Mouse (Mus musculus): ENCODE data around the gene Tspan32. TPM values are rescaled to one million over a fixed set of nuclear protein-coding genes. Genes with fewer than 3 reads are reported as not detected.

Tspan32 gene
- total and polyA plus RNA-seq, 3 experiments: 59.3 to 247 (median 119) TPM

DNA sequence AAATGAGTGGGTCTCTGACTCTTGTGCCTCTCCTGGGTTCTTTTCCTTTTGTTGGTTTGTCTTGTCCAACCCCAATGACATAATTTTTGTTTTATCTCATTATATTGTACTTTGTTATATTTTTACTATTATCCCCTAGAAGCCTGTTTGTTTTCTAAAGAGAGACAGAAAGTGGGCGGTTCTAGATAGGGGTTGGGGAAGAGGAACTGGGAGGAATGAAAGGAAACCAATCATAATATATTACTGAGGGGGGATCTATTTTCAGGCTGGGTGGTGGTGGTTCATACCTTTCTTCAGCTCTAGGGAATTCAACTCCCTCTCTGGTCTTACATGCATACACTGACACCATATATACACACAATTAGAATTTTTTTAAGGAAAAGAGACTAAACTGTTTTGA, 19.4 kb downstream of the Tspan32 start:
- ATAC-seq (ENCODE audit: extremely low read depth, insufficient number of reproducible peaks, low FRiP score, poor library complexity, severe bottlenecking) (no peak), DNase-seq (ENCODE audit: low spot score) (no peak)
- no peaks in the 10 kb centered on the region for H3K27me3 ChIP-seq (ENCODE audit: insufficient read depth, low read length)
- H3K4me1 ChIP-seq (ENCODE audit: insufficient read depth, low read depth, low read length): peaks cover 29% of the 10 kb centered on the region
- H3K9me3 ChIP-seq (replicated peaks): no peaks in the 10 kb centered on the region
- TF ChIP-seq GATA2 (IDR thresholded peaks at IDR 0.05; ENCODE audit: borderline replicate concordance, low read depth, low read length) (no peak), POLR2AphosphoS5 (IDR thresholded peaks at IDR 0.05; ENCODE audit: insufficient replicate concordance, low read depth, low read length) (no peak; the same call in 1 of the 2 replicates)
- H3K4me3 ChIP-seq (ENCODE audit: low read depth, low read length): no peak overlapping the region
- H3K36me3 ChIP-seq (replicated peaks): peaks cover 36% of the 10 kb centered on the region

DNA sequence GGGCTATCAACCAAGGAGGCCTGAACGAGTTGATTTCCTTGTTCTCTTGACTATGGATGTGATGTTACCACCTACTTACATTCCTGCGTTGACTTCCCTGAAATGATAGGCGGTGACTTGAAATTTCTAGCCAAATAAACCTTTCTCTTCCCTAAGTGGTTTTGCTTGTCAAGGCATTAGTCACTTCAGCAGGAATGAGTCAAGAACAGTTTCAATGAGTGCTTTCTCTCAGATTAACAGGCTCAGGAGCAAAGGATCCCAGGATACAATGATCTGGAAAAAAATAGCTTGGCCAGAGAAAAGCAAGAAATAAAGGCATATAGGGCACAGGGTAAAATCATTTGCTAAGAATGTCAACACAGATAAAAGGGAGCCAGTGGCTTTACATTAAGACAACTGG, 20.6 kb downstream of the Tspan32 start:
- H3K4me3 ChIP-seq (ENCODE audit: low read depth, low read length): no peak overlapping the region
- TF ChIP-seq GATA2 (IDR thresholded peaks at IDR 0.05; ENCODE audit: borderline replicate concordance, low read depth, low read length) (no peak), CTCF (IDR thresholded peaks at IDR 0.05; ENCODE audit: low read depth, low read length) (no peak), GATA1 (IDR thresholded peaks at IDR 0.05; ENCODE audit: borderline replicate concordance, low read length) (no peak), POLR2AphosphoS5 (IDR thresholded peaks at IDR 0.05; ENCODE audit: insufficient replicate concordance, low read depth, low read length) (no peak), TAL1 (conservative IDR thresholded peaks at IDR 0.05; ENCODE audit: low read depth, low read length) (no peak)
- no peaks in the 10 kb centered on the region for H3K9me3 ChIP-seq (replicated peaks)
- H3K36me3 ChIP-seq (replicated peaks): peaks cover 23% of the 10 kb centered on the region
- H3K27me3 ChIP-seq (ENCODE audit: insufficient read depth, low read length): 0 out of 2 replicates have a peak, but pooled peaks cover 5% of the 10 kb centered on the region
- no peak for DNase-seq (ENCODE audit: low spot score)
- peaks cover 26% of the 10 kb centered on the region for H3K4me1 ChIP-seq (ENCODE audit: insufficient read depth, low read depth, low read length)
- no peak for ATAC-seq (ENCODE audit: extremely low read depth, insufficient number of reproducible peaks, low FRiP score, poor library complexity, severe bottlenecking)

GRCm38 (mm10) chr7:143027196-143027595, 22.4 kb downstream of the Tspan32 start:
- Histone ChIP-seq H3K4me1 (ENCODE audit: insufficient read depth, low read depth, low read length) (peaks cover 16% of the 10 kb centered on the region), H3K9me3 (replicated peaks) (no peaks in the 10 kb centered on the region), H3K36me3 (replicated peaks) (peaks cover 9% of the 10 kb centered on the region), H3K27me3 (ENCODE audit: insufficient read depth, low read length) (0 out of 2 replicates have a peak, but pooled peaks cover 5% of the 10 kb centered on the region), H3K4me3 (ENCODE audit: low read depth, low read length) (no peak overlapping the region)
- TF ChIP-seq GATA1 (IDR thresholded peaks at IDR 0.05; ENCODE audit: borderline replicate concordance, low read length): no peak
- TF ChIP-seq POLR2AphosphoS5 (IDR thresholded peaks at IDR 0.05; ENCODE audit: insufficient replicate concordance, low read depth, low read length): no peak
- no peak for TF ChIP-seq GATA2 (IDR thresholded peaks at IDR 0.05; ENCODE audit: borderline replicate concordance, low read depth, low read length)
- TF ChIP-seq CTCF (IDR thresholded peaks at IDR 0.05; ENCODE audit: low read depth, low read length): no peak
- no peak for TF ChIP-seq TAL1 (conservative IDR thresholded peaks at IDR 0.05; ENCODE audit: low read depth, low read length)
- DNase-seq (ENCODE audit: low spot score) (no peak), ATAC-seq (ENCODE audit: extremely low read depth, insufficient number of reproducible peaks, low FRiP score, poor library complexity, severe bottlenecking) (no peak)

- Histone ChIP-seq H3K4me3 (ENCODE audit: low read depth, low read length) (no peak overlapping the region), H3K9me3 (replicated peaks) (no peaks in the 10 kb centered on the region), H3K36me3 (replicated peaks) (peaks cover 2% of the 10 kb centered on the region), H3K4me1 (ENCODE audit: insufficient read depth, low read depth, low read length) (no peaks in the 10 kb centered on the region), H3K27me3 (ENCODE audit: insufficient read depth, low read length) (0 out of 2 replicates have a peak, but pooled peaks cover 7% of the 10 kb centered on the region)
- no peak for ATAC-seq (ENCODE audit: extremely low read depth, insufficient number of reproducible peaks, low FRiP score, poor library complexity, severe bottlenecking)
- DNase-seq (ENCODE audit: low spot score): no peak
- TF ChIP-seq CTCF (IDR thresholded peaks at IDR 0.05; ENCODE audit: low read depth, low read length): no peak
- TF ChIP-seq TAL1 (conservative IDR thresholded peaks at IDR 0.05; ENCODE audit: low read depth, low read length): no peak
- TF ChIP-seq GATA1 (IDR thresholded peaks at IDR 0.05; ENCODE audit: borderline replicate concordance, low read length): no peak
- TF ChIP-seq POLR2AphosphoS5 (IDR thresholded peaks at IDR 0.05; ENCODE audit: insufficient replicate concordance, low read depth, low read length): no peak
These were observed 27.0 kb downstream of the Tspan32 start for GRCm38 (mm10) chr7:143031816-143032215.

GRCm38 (mm10) chr7:143033581-143033980, 28.7 kb downstream of the Tspan32 start:
- TF ChIP-seq TAL1 (conservative IDR thresholded peaks at IDR 0.05; ENCODE audit: low read depth, low read length) (no peak), GATA1 (IDR thresholded peaks at IDR 0.05; ENCODE audit: borderline replicate concordance, low read length) (no peak), GATA2 (IDR thresholded peaks at IDR 0.05; ENCODE audit: borderline replicate concordance, low read depth, low read length) (no peak), CTCF (IDR thresholded peaks at IDR 0.05; ENCODE audit: low read depth, low read length) (no peak), POLR2AphosphoS5 (IDR thresholded peaks at IDR 0.05; ENCODE audit: insufficient replicate concordance, low read depth, low read length) (no peak)
- no peak for ATAC-seq (ENCODE audit: extremely low read depth, insufficient number of reproducible peaks, low FRiP score, poor library complexity, severe bottlenecking)
- Histone ChIP-seq H3K27me3 (ENCODE audit: insufficient read depth, low read length) (0 out of 2 replicates have a peak, but pooled peaks cover 7% of the 10 kb centered on the region), H3K9me3 (replicated peaks) (no peaks in the 10 kb centered on the region), H3K4me3 (ENCODE audit: low read depth, low read length) (no peak overlapping the region), H3K36me3 (replicated peaks) (no peaks in the 10 kb centered on the region), H3K4me1 (ENCODE audit: insufficient read depth, low read depth, low read length) (peaks cover 13% of the 10 kb centered on the region)
- DNase-seq (ENCODE audit: low spot score): no peak

DNA sequence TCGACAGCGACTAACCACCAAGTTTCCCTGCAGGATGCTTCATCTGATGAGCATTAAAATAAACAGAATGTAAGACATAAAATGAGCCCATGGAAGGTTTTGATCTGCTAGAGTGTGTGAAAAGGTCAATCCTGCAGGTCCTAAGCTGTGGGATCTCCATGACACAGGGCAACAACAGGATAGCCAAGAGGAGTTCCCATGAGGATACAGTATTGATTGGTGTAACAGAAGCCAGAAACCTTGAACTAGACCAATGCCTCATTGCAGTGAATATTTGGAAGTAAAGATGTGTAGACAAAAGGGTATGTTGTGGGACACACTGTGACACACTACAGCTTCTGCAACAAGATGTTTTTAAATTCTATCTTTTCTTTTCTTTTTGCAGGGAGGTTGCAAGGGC, 29.3 kb downstream of the Tspan32 start:
- Histone ChIP-seq H3K4me1 (ENCODE audit: insufficient read depth, low read depth, low read length) (peaks cover 19% of the 10 kb centered on the region), H3K9me3 (replicated peaks) (no peaks in the 10 kb centered on the region), H3K27me3 (ENCODE audit: insufficient read depth, low read length) (0 out of 2 replicates have a peak, but pooled peaks cover 7% of the 10 kb centered on the region), H3K4me3 (ENCODE audit: low read depth, low read length) (no peak overlapping the region), H3K36me3 (replicated peaks) (no peaks in the 10 kb centered on the region)
- DNase-seq (ENCODE audit: low spot score) (no peak), ATAC-seq (ENCODE audit: extremely low read depth, insufficient number of reproducible peaks, low FRiP score, poor library complexity, severe bottlenecking) (no peak)
- TF ChIP-seq CTCF (IDR thresholded peaks at IDR 0.05; ENCODE audit: low read depth, low read length) (no peak), TAL1 (conservative IDR thresholded peaks at IDR 0.05; ENCODE audit: low read depth, low read length) (no peak), GATA1 (IDR thresholded peaks at IDR 0.05; ENCODE audit: borderline replicate concordance, low read length) (no peak), POLR2AphosphoS5 (IDR thresholded peaks at IDR 0.05; ENCODE audit: insufficient replicate concordance, low read depth, low read length) (no peak), GATA2 (IDR thresholded peaks at IDR 0.05; ENCODE audit: borderline replicate concordance, low read depth, low read length) (no peak)
